Mouse (Mus musculus): Measurements from ENCODE around the gene Thpo.

Gene Thpo

GRCm38 (mm10) chr16:20724338-20724748, 10.0 kb downstream of the Thpo start:
- peak; percentile 62; the same call in 1 of the 2 replicates for ATAC-seq (ENCODE audit: low TSS enrichment)

- no peak for ATAC-seq (ENCODE audit: low TSS enrichment)
Measured at GRCm38 (mm10) chr16:20723247-20723646, 11.1 kb downstream of the Thpo start.

GRCm38 (mm10) chr16:20722736-20723135, 11.6 kb downstream of the Thpo start:
- ATAC-seq (ENCODE audit: low TSS enrichment), result no peak

GRCm38 (mm10) chr16:20721808-20722207, 12.5 kb downstream of the Thpo start:
- ATAC-seq (ENCODE audit: low TSS enrichment), result no peak

- no peak for ATAC-seq (ENCODE audit: low TSS enrichment)
Measured at GRCm38 (mm10) chr16:20717978-20718670, 16.2 kb downstream of the Thpo start.

GRCm38 (mm10) chr16:20717181-20717977, 16.9 kb downstream of the Thpo start, which contains the start of the genes Polr2h and Clcn2:
Gene Polr2h (plus strand): TSS chr16:20717665.
Gene Clcn2 (minus strand): TSS chr16:20717746.
- ATAC-seq (ENCODE audit: low TSS enrichment), result peak; percentile 80

- ATAC-seq (ENCODE audit: low TSS enrichment), result no peak; the same call in 1 of the 2 replicates
Measured at GRCm38 (mm10) chr16:20716841-20717180, 17.5 kb downstream of the Thpo start.

GRCm38 (mm10) chr16:20715976-20716840, 18.1 kb downstream of the Thpo start:
- peak; percentile 58 for ATAC-seq (ENCODE audit: low TSS enrichment)

- ATAC-seq (ENCODE audit: low TSS enrichment), result no peak
Measured at GRCm38 (mm10) chr16:20715566-20715965, 18.7 kb downstream of the Thpo start.

- ATAC-seq (ENCODE audit: low TSS enrichment), result no peak
Measured at GRCm38 (mm10) chr16:20715161-20715560, 19.1 kb downstream of the Thpo start.

- ATAC-seq (ENCODE audit: low TSS enrichment), result no peak
Measured at GRCm38 (mm10) chr16:20714307-20715080, 19.8 kb downstream of the Thpo start.

GRCm38 (mm10) chr16:20712889-20713288, 21.4 kb downstream of the Thpo start:
- ATAC-seq (ENCODE audit: low TSS enrichment), result no peak

- ATAC-seq (ENCODE audit: low TSS enrichment), result no peak
Measured at GRCm38 (mm10) chr16:20712190-20712589, 22.1 kb downstream of the Thpo start.

- no peak for ATAC-seq (ENCODE audit: low TSS enrichment)
Measured at GRCm38 (mm10) chr16:20710810-20711209, 23.5 kb downstream of the Thpo start.

- no peak for ATAC-seq (ENCODE audit: low TSS enrichment)
Measured at GRCm38 (mm10) chr16:20710370-20710769, 23.9 kb downstream of the Thpo start.

GRCm38 (mm10) chr16:20708939-20709734, 25.2 kb downstream of the Thpo start:
- no peak for ATAC-seq (ENCODE audit: low TSS enrichment)

GRCm38 (mm10) chr16:20708220-20708938, 25.9 kb downstream of the Thpo start:
- no peak for ATAC-seq (ENCODE audit: low TSS enrichment)

GRCm38 (mm10) chr16:20706407-20707055, 27.8 kb downstream of the Thpo start:
- no peak for ATAC-seq (ENCODE audit: low TSS enrichment)

- no peak for ATAC-seq (ENCODE audit: low TSS enrichment)
Measured at GRCm38 (mm10) chr16:20705786-20706185, 28.5 kb downstream of the Thpo start.

Measured in frontal cortex, adult (tissue).